Comparison of ENCODE assay signal across 8 mouse cellular contexts in genomic region chr12:32061090-32061930, GRCm38 (mm10). TPM values are rescaled to one million over a fixed set of nuclear protein-coding genes. Genes with fewer than 3 reads are reported as not detected.
DNase-seq lines count a peak whose midpoint lies in the region; ATAC-seq lines count a peak whose summit lies in the region.

Prkar2b (minus strand) TSS chr12:32061296.

- peak; percentile 97 for ATAC-seq in heart, embryonic 14.5 days (ENCODE audit: insufficient number of reproducible peaks, insufficient read depth, low FRiP score, low read depth)
- ATAC-seq in liver, embryonic 13.5 days (ENCODE audit: low read depth): peak; percentile 94
- ATAC-seq in stomach, embryonic 16.5 days (ENCODE audit: insufficient read depth, low FRiP score): peak; percentile 96

- DNase-seq in CD4-positive, CD25-positive, alpha-beta regulatory T cell, adult 2 months (ENCODE audit: low read depth, low spot score): peak; percentile 94
- DNase-seq in fibroblast of lung, adult 2 months (ENCODE audit: low read depth): peak; percentile 41
- peak; percentile 92 for DNase-seq in kidney, postnatal 14 days
- peak; percentile 94 for DNase-seq in liver, embryonic 13.5 days
- DNase-seq in neural tube, embryonic 10.5 days (ENCODE audit: extremely low spot score, low spot score): peak; percentile 93

- peak within 1 kb of the TSS; percentile 100 for H3K27ac ChIP-seq in brown adipose tissue, adult 24 weeks (replicated peaks; ENCODE audit: low read depth, low read length)
- H3K27ac ChIP-seq in heart, embryonic 14.5 days (replicated peaks in 1 of 2; ENCODE audit: control insufficient read depth in 1 of 2, insufficient read depth in 1 of 2, low read depth in 2 of 2, low read length in 2 of 2): peak within 1 kb of the TSS; percentile 40 to 81
- H3K27ac ChIP-seq in liver, embryonic 13.5 days: peak within 1 kb of the TSS; percentile 99
- peak within 1 kb of the TSS; percentile 92 for H3K27ac ChIP-seq in stomach, embryonic 16.5 days (ENCODE audit: low read length)

- peak within 1 kb of the TSS; percentile 95 for H3K4me3 ChIP-seq in brown adipose tissue, adult 24 weeks (ENCODE audit: insufficient read depth, low read depth, low read length)
- H3K4me3 ChIP-seq in heart, embryonic 14.5 days (ENCODE audit: control insufficient read depth in 1 of 2, insufficient read depth in 1 of 2, low read depth in 1 of 2, low read length in 2 of 2): peak within 1 kb of the TSS; percentile 53 to 80
- peak within 1 kb of the TSS; percentile 97 for H3K4me3 ChIP-seq in liver, embryonic 13.5 days (replicated peaks)
- peak within 1 kb of the TSS; percentile 85 for H3K4me3 ChIP-seq in stomach, embryonic 16.5 days (replicated peaks; ENCODE audit: low read length)

- peak within 1 kb of the TSS; percentile 83 for H3K9ac ChIP-seq in heart, embryonic 14.5 days (ENCODE audit: low read length)
- peak within 1 kb of the TSS; percentile 100 for H3K9ac ChIP-seq in liver, embryonic 13.5 days
- peak within 1 kb of the TSS; percentile 89 for H3K9ac ChIP-seq in stomach, embryonic 16.5 days (ENCODE audit: low read length)

- no peaks in the 10 kb centered on the region for H3K4me1 ChIP-seq in brown adipose tissue, adult 24 weeks (ENCODE audit: control insufficient read depth, insufficient read depth, insufficient read length, low read length)
- H3K4me1 ChIP-seq in heart, embryonic 14.5 days (ENCODE audit: control insufficient read depth in 2 of 2, insufficient read depth in 2 of 2, low read length in 2 of 2): no peaks in the 10 kb centered on the region; a peak in 2 of 4 replicates
- H3K4me1 ChIP-seq in liver, embryonic 13.5 days (replicated peaks): peaks cover 51% of the 10 kb centered on the region
- peaks cover 10% of the 10 kb centered on the region; the same call in 1 of the 2 replicates for H3K4me1 ChIP-seq in stomach, embryonic 16.5 days (ENCODE audit: control insufficient read depth, insufficient read depth, low read length)

- H3K4me2 ChIP-seq in heart, embryonic 14.5 days (ENCODE audit: low read length): peak within 1 kb of the TSS; percentile 98
- peak within 1 kb of the TSS; percentile 78 for H3K4me2 ChIP-seq in liver, embryonic 13.5 days
- peak within 1 kb of the TSS; percentile 97 for H3K4me2 ChIP-seq in stomach, embryonic 16.5 days (ENCODE audit: low read depth, low read length)

- no peaks in the 10 kb centered on the region for H3K9me3 ChIP-seq in heart, embryonic 14.5 days (ENCODE audit: control insufficient read depth, low read length)
- H3K9me3 ChIP-seq in liver, embryonic 13.5 days (replicated peaks): no peaks in the 10 kb centered on the region
- H3K9me3 ChIP-seq in stomach, embryonic 16.5 days (replicated peaks; ENCODE audit: control insufficient read depth, low read length): no peaks in the 10 kb centered on the region

- no peaks in the 10 kb centered on the region for H3K27me3 ChIP-seq in heart, embryonic 14.5 days (ENCODE audit: control insufficient read depth, insufficient read depth, low read length)
- no peaks in the 10 kb centered on the region for H3K27me3 ChIP-seq in liver, embryonic 13.5 days
- no peaks in the 10 kb centered on the region for H3K27me3 ChIP-seq in stomach, embryonic 16.5 days (ENCODE audit: control insufficient read depth, insufficient read depth, low read length)

- H3K36me3 ChIP-seq in heart, embryonic 14.5 days (ENCODE audit: control insufficient read depth, insufficient read depth, low read length): no peaks in the 10 kb centered on the region
- no peaks in the 10 kb centered on the region; the same call in 1 of the 2 replicates for H3K36me3 ChIP-seq in liver, embryonic 13.5 days
- H3K36me3 ChIP-seq in stomach, embryonic 16.5 days (ENCODE audit: control insufficient read depth, insufficient read depth, low read length): no peaks in the 10 kb centered on the region

- 1% methylated on average over 48 of the region's 64 CpGs for WGBS in heart, embryonic 14.5 days
- 1% methylated on average over 51 of the region's 64 CpGs for WGBS in liver, embryonic 13.5 days (ENCODE audit: insufficient replicate concordance)
- 1% methylated on average over 55 of the region's 64 CpGs for WGBS in stomach, embryonic 16.5 days

RNA-seq across cellular contexts. Expression of gene Prkar2b, which starts in this region (rescaled TPM):
- 809 and 945 TPM in 2 replicates for polyA plus RNA-seq in brown adipose tissue, adult 24 weeks (2012; ENCODE audit: insufficient read depth, insufficient read length, missing spikeins)
- polyA plus RNA-seq in heart, embryonic 14.5 days (2014; fragmentation: Nextera tagmentation; extraction: Ambion mirVana): 14.7 and 15.2 TPM in 2 replicates
- 79.3 and 94.6 TPM in 2 replicates for polyA plus RNA-seq in liver, embryonic 13.5 days (2015; fragmentation: Nextera tagmentation; extraction: Ambion mirVana)
- polyA plus RNA-seq in stomach, embryonic 16.5 days (2015; fragmentation: Nextera tagmentation; extraction: Ambion mirVana): 19.5 and 22.6 TPM in 2 replicates

Comparison
In these comparisons a context has a peak if more than half of its experiments do, and no peak if none do; other contexts are left out.
1. Peak in every context shown above with its lines: DNase-seq, ATAC-seq, H3K4me3 ChIP-seq and H3K27ac ChIP-seq.
2. DNase-seq: peak in every context shown above with its lines; median percentile 94 in CD4-positive, CD25-positive, alpha-beta regulatory T cell, adult 2 months; 94 in liver, embryonic 13.5 days; 93 in neural tube, embryonic 10.5 days; 92 in kidney, postnatal 14 days; 41 in fibroblast of lung, adult 2 months.